Mouse (Mus musculus) forebrain, embryonic 14.5 days (tissue): ENCODE measurements around the gene Mettl26. TPM values are rescaled to one million over a fixed set of nuclear protein-coding genes. Genes with fewer than 3 reads are reported as not detected.
A peak's percentile ranks its signal among the peaks of the same experiment; 100 is the strongest.

Experiments used
- ATAC-seq: fragments of 200-750 bp; cut with Nextera tagmentation; 2 replicates; pipeline ENCODE4 v1.8.0; 2017; ENCODE audit warnings: mild to moderate bottlenecking, moderate library complexity
- DNase-seq: peaks from one replicate; pipeline ENCODE4 v3.0.0-alpha.2; 2015; ENCODE audit warnings: low spot score
- H3K27ac ChIP-seq: fragments of 300-500 bp; sonication (generic); 2 replicates; pipeline ENCODE4 v1.5.1; 2014; ENCODE audit warnings: low read depth, mild to moderate bottlenecking, control low read depth, low read length, moderate library complexity
- H3K27me3 ChIP-seq: fragments of 300-500 bp; sonication (generic); replicated peaks from 2 replicates; pipeline ENCODE4 v1.6.1; 2014; ENCODE audit warnings: low read length, control low read depth, mixed read lengths; ENCODE audit not compliant: control insufficient read depth, insufficient read depth
- H3K36me3 ChIP-seq: fragments of 300-500 bp; sonication (generic); 2 replicates; pipeline ENCODE4 v1.6.1; 2014; ENCODE audit warnings: low read length, control low read depth; ENCODE audit not compliant: control insufficient read depth, insufficient read depth
- H3K4me1 ChIP-seq: fragments of 300-500 bp; sonication (generic); 2 replicates; pipeline ENCODE4 v1.6.1; 2014; ENCODE audit warnings: antibody characterized with exemption, low read length, control low read depth; ENCODE audit not compliant: control insufficient read depth, insufficient read depth
- H3K4me2 ChIP-seq: fragments of 300-500 bp; sonication (generic); 2 replicates; pipeline ENCODE4 v1.6.1; 2014; ENCODE audit warnings: mild to moderate bottlenecking, control low read depth, low read length
- H3K4me3 ChIP-seq: fragments of 300-500 bp; sonication (generic); 2 replicates; pipeline ENCODE4 v1.5.1; 2014; ENCODE audit warnings: low read depth, low read length, control low read depth
- H3K9ac ChIP-seq: fragments of 300-500 bp; sonication (generic); 2 replicates; pipeline ENCODE4 v1.6.1; 2014; ENCODE audit warnings: mild to moderate bottlenecking, low read length, control low read depth, moderate library complexity
- H3K9me3 ChIP-seq: fragments of 300-500 bp; sonication (generic); replicated peaks from 2 replicates; pipeline ENCODE4 v1.6.1; 2016; ENCODE audit warnings: low read length, control low read depth, mixed read lengths; ENCODE audit not compliant: control insufficient read depth
- WGBS: fragments of 180-500 bp; shearing (Covaris S2); extraction: QIAGEN DNeasy Blood & Tissue Kit; methylation state at CpG from one replicate; pipeline ENCODE4 v1.1.7; 2014; 5-methylcytosine and 5-hydroxymethylcytosine counted together
- polyA plus RNA-seq: library from polyadenylated mRNA; unstranded; fragments of >200 nt; fragmentation: Nextera tagmentation; extraction: Ambion mirVana; gene quantifications from 2 replicates; pipeline ENCODE4 v1.2.1, GENCODE M21; 2014

Gene Mettl26
- polyA plus RNA-seq, 1 experiment from 2014 or later: 66.0 TPM

DNA sequence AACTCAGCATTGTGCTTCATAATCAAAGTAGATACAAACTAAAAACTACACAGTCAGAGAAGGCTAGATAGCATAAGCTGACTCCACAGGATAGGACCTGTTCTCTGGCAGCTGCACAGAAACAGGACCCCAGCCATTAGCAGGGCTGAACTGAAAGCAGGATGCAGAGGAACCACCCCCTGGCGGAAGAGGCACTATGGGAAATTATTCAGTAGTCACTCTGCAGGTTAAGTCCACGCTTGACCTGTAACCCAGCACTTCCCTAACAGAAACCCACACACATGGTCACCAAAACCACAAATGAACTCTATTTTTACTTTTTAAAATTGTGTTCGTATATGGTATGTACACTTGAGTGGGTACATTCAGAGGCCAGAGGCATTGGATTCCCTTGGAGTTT lies 28.2 kb downstream of the Mettl26 start:
- ATAC-seq (no peak), DNase-seq (no peak)
- Histone ChIP-seq H3K27ac (no peak overlapping the region), H3K27me3 (no peaks in the 10 kb centered on the region), H3K4me3 (no peak overlapping the region), H3K9me3 (no peaks in the 10 kb centered on the region), H3K36me3 (0 out of 2 replicates have a peak, but pooled peaks cover 5% of the 10 kb centered on the region), H3K9ac (no peak overlapping the region), H3K4me1 (no peaks in the 10 kb centered on the region), H3K4me2 (no peak overlapping the region)
- 86% methylated on average over 3 of the region's 3 CpGs for WGBS

DNA sequence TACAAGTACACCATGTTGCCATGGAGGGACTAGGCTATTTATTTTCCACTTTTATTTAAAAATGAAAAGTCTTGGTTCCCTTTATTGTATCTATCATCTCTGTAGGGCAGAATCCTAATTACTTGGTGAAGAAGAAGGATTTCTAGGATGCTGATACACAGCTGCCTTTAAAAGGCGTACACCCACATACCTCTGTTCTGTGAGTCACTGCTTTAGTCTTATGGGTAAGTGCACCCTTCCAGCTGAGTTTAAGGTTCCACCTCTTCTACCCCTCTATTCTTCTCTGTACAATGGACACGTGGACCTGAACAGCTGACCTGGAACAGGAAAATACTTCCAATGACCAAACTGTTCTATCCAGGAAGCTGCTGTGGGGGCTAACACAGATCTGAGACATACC lies 32.8 kb downstream of the Mettl26 start:
- ATAC-seq (no peak), DNase-seq (no peak)
- Histone ChIP-seq H3K9ac (no peak overlapping the region), H3K27ac (no peak overlapping the region), H3K27me3 (no peaks in the 10 kb centered on the region), H3K36me3 (0 out of 2 replicates have a peak, but pooled peaks cover 5% of the 10 kb centered on the region), H3K4me1 (no peaks in the 10 kb centered on the region), H3K4me2 (no peak overlapping the region), H3K9me3 (no peaks in the 10 kb centered on the region), H3K4me3 (no peak overlapping the region)
- WGBS: 92% methylated on average over 2 of the region's 2 CpGs

DNA sequence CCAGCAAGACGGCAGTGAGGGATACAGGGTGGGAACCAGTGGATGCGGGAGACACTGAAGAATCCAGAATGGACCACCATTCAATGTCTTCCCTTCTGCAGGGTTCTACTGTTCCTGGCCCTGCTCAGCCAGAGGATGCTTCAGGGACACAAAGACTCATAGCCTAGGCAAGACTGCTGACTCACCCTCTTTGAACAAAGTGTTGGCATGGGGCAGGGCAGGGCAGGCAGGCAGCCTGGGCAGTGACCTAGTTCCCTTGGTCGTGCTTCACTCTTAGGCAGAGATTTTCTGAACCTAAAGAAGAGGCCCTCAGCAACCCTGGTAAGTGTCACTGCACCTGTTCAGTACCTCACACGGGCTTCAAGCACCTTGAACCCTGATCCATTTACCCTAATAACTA lies 36.9 kb downstream of the Mettl26 start:
- no peaks in the 10 kb centered on the region for H3K9me3 ChIP-seq
- H3K9ac ChIP-seq: no peak overlapping the region
- ATAC-seq: no peak

GRCm38 (mm10) chr17:25913186-25913876 lies 38.5 kb downstream of the Mettl26 start:
- no peak overlapping the region for H3K27ac ChIP-seq
- DNase-seq (no peak), ATAC-seq (no peak)
- no peak overlapping the region for H3K9ac ChIP-seq
- 90% methylated on average over 14 of the region's 14 CpGs for WGBS
- no peak overlapping the region for H3K4me2 ChIP-seq
- no peaks in the 10 kb centered on the region for H3K27me3 ChIP-seq
- no peak overlapping the region for H3K4me3 ChIP-seq
- no peaks in the 10 kb centered on the region for H3K9me3 ChIP-seq
- peaks cover 5% of the 10 kb centered on the region for H3K4me1 ChIP-seq
- H3K36me3 ChIP-seq: peaks cover 14% of the 10 kb centered on the region; the same call in 1 of the 2 replicates

More for the DNA sequence above, 36.9 kb downstream of the Mettl26 start:
- H3K4me1 ChIP-seq: no peaks in the 10 kb centered on the region
- no peaks in the 10 kb centered on the region for H3K27me3 ChIP-seq
- no peak overlapping the region for H3K27ac ChIP-seq
- H3K4me3 ChIP-seq: no peak overlapping the region
- H3K4me2 ChIP-seq: no peak overlapping the region
- H3K36me3 ChIP-seq: peaks cover 11% of the 10 kb centered on the region; the same call in 1 of the 2 replicates
- WGBS: 90% methylated on average over 4 of the region's 4 CpGs
- DNase-seq: no peak

GRCm38 (mm10) chr17:25913877-25914275 lies 39.0 kb downstream of the Mettl26 start:
- DNase-seq (no peak), ATAC-seq (no peak)
- WGBS: 88% methylated on average over 1 of the region's 1 CpGs
- Histone ChIP-seq H3K27me3 (no peaks in the 10 kb centered on the region), H3K4me2 (no peak overlapping the region), H3K4me1 (peaks cover 10% of the 10 kb centered on the region), H3K27ac (no peak overlapping the region), H3K36me3 (peaks cover 14% of the 10 kb centered on the region; the same call in 1 of the 2 replicates), H3K9ac (no peak overlapping the region), H3K4me3 (no peak overlapping the region), H3K9me3 (no peaks in the 10 kb centered on the region)

DNA sequence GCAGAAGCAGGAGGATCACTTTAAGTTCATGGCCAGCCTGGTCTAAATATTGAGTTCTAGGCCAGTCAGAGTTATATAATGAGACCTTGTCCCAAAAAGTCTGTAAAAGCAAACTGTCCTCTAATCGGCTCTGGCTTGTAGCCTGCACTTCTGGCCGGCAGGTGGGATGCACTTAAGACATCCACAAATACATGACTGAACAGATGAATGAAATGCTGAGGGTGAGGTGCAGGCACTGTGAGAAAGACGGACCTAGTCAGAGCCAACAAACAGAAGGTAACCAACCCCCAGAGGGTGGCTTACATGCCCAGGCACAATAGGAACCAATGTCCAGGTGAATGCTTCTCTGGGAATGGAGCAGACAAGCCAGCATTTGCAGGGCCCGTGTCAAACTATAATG lies 39.4 kb downstream of the Mettl26 start:
- H3K9ac ChIP-seq: no peak overlapping the region
- 90% methylated on average over 4 of the region's 4 CpGs for WGBS
- no peak overlapping the region for H3K4me2 ChIP-seq
- no peaks in the 10 kb centered on the region for H3K27me3 ChIP-seq
- DNase-seq: no peak
- no peak overlapping the region for H3K4me3 ChIP-seq
- H3K4me1 ChIP-seq: peaks cover 10% of the 10 kb centered on the region
- ATAC-seq: no peak
- peaks cover 14% of the 10 kb centered on the region; the same call in 1 of the 2 replicates for H3K36me3 ChIP-seq
- H3K27ac ChIP-seq: no peak overlapping the region
- H3K9me3 ChIP-seq: no peaks in the 10 kb centered on the region

DNA sequence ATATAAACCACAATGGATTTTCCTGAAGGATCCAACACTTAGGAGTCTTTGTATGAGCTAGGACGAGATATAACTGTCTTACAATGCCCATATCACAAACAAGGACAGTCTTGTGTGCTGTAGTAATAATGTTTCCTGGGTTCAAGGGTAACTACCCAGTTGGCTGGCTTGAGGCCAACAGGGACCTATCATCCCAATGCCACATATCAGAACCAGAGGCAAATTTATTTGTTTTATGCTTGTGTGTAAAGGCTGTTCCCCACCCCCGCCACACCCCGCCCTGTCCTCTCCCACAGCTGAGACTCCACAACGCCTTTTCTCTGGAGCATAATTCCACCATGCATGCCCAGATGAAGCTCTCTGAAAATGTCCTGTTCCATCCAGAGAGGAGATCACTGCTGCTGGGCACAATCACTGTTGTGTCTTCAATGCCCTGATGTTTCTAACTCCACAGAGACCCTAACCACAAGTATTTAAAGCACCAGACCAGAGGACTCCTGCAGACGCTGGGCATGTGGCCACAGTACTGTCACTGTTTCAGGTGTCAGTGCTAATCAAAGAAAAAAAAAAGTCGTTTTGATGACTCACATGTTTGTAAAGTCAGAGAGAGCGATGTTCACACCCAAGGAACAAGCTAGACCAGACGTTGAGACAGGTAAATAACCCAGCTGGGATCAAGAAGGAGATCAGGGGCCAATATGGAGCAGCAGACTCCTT lies 42.2 kb downstream of the Mettl26 start:
- Histone ChIP-seq H3K36me3 (peaks cover 14% of the 10 kb centered on the region; the same call in 1 of the 2 replicates), H3K4me1 (peaks cover 13% of the 10 kb centered on the region), H3K9me3 (no peaks in the 10 kb centered on the region), H3K9ac (no peak overlapping the region; the same call in 1 of the 2 replicates), H3K27ac (no peak overlapping the region), H3K4me3 (no peak overlapping the region), H3K4me2 (no peak overlapping the region), H3K27me3 (no peaks in the 10 kb centered on the region)
- WGBS: 83% methylated on average over 8 of the region's 8 CpGs
- DNase-seq (no peak), ATAC-seq (no peak)

GRCm38 (mm10) chr17:25918037-25918750 lies 43.3 kb downstream of the Mettl26 start:
- H3K9ac ChIP-seq: peak overlapping the region; percentile 87
- DNase-seq: no peak
- H3K4me1 ChIP-seq: peaks cover 13% of the 10 kb centered on the region
- H3K4me2 ChIP-seq: peak overlapping the region; percentile 87
- no peaks in the 10 kb centered on the region for H3K9me3 ChIP-seq
- peaks cover 11% of the 10 kb centered on the region; the same call in 1 of the 2 replicates for H3K36me3 ChIP-seq
- no peak for ATAC-seq
- WGBS: 85% methylated on average over 9 of the region's 9 CpGs
- no peaks in the 10 kb centered on the region for H3K27me3 ChIP-seq
- peak overlapping the region; percentile 95 for H3K4me3 ChIP-seq
- no peak overlapping the region for H3K27ac ChIP-seq
